Mouse (Mus musculus): ENCODE results near the gene Zfp280d.

DNA sequence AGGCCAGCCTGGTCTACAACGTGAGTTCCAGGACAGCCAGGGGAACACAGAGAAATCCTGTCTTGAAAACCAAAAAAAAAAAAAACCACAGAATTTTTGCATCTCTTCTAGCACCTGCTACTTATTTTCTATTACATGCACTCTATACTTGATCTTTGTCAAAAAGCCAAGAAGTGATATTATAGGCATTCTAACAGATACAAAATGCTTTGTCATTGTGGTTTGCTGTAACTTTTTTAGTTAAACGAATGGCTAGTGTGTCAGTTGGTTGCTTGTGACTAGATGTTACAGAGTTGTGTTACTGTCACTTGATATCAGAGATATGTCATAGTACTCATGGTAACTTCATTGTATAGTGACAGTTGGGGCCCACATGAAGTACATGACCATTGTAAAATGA lies 61.4 kb downstream of the Zfp280d start:
- TF ChIP-seq CEBPB (IDR thresholded peaks at IDR 0.05; ENCODE audit: insufficient read depth, poor library complexity, severe bottlenecking) (no peak), POLR2A (IDR thresholded peaks at IDR 0.05; ENCODE audit: insufficient read length, low read depth) (no peak)

All from myocyte (in vitro differentiated cells).